Mouse (Mus musculus): ENCODE data around the gene Ucma. TPM values are rescaled to one million over a fixed set of nuclear protein-coding genes. Genes with fewer than 3 reads are reported as not detected.
A peak's percentile ranks its signal among the peaks of the same experiment; 100 is the strongest.

Gene Ucma
- polyA plus RNA-seq, 1 experiment = 3.3 TPM

DNA sequence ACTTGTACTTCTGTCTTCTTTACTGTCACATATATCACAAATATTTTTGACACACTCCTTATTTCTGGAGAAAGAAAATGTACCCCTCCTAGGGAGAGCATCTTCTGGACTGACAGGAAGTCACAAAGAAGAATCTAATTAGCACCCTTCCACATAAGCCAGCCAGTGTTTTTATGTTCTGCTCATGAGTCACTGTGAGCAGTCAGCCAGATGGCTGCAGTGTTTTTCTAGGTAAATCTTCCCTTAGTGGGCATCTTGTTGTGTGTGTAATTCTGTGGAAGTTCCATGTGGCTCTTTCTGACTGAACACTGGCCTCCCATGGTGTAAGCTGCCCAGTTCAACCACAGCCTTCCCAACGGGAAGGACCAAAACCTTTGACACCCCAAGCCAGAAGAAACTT is 43.8 kb downstream of the Ucma start:
- no peak for TF ChIP-seq CTCF (IDR thresholded peaks at IDR 0.05; ENCODE audit: extremely low read depth, insufficient read depth, low read length)
- no peak for TF ChIP-seq POLR2A (IDR thresholded peaks at IDR 0.05; ENCODE audit: extremely low read depth, insufficient read depth, low read length)
- H3K4me3 ChIP-seq (ENCODE audit: insufficient read depth, low read length) = no peak overlapping the region
- no peak overlapping the region for H3K27ac ChIP-seq (ENCODE audit: insufficient read depth, low read length)
- no peaks in the 10 kb centered on the region; the same call in 1 of the 2 replicates for H3K4me1 ChIP-seq (ENCODE audit: control insufficient read depth, insufficient read depth, low read length)

DNA sequence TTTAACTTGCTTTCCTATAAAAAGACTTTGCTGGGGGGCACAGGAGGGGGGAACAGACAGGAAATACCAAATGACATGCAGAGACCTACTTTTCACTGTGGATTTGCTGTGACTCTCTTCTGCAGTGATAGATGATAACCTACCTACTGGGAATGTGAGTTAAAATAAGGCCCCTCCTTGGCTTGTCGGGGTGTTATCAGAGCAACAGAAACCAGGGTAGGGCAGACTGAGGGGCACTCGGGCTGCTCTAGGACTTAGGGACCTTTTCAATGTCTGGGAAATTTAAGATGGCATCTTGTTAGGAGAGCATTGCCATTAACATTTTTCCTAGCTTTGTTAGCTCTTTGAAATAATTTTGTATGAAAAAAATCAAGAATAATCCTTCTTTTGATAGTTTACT is 47.4 kb downstream of the Ucma start:
- Histone ChIP-seq H3K27ac (ENCODE audit: insufficient read depth, low read length) (no peak overlapping the region), H3K4me1 (ENCODE audit: control insufficient read depth, insufficient read depth, low read length) (no peaks in the 10 kb centered on the region; the same call in 1 of the 2 replicates), H3K4me3 (ENCODE audit: insufficient read depth, low read length) (no peak overlapping the region)
- TF ChIP-seq POLR2A (IDR thresholded peaks at IDR 0.05; ENCODE audit: extremely low read depth, insufficient read depth, low read length) (no peak), CTCF (IDR thresholded peaks at IDR 0.05; ENCODE audit: extremely low read depth, insufficient read depth, low read length) (no peak)

DNA sequence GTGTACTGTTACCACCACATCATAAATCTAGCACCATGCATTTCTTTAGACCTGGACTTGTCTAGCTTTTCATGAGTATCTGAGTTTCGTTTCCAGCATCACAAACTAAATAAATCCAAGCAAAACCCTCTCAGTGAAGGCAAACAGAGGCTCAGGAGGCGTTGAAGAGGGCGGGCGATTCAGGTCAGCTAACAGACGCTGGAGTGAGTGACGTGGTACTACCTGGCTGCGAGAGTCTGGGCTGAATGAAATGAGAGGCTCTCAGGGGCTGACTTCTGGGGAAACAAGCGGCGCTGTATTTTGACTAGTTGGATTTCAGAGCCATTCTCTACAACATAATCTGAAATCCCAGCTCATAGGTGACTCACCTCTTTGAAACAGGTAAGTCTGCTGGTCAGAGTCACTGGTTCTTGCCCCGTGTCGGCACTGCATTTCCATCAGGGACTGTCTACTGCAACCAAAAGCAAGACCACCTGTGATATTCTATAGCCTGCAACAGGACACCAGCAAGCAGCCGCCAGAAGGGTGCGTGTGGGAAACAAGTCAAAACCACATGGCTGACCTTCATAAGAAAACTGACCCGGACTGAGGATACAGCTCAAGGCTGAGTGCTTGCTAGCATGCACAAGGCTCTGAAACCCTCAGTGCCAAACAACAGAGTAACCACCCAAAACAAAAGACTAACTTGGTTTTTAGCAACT is 47.9 kb downstream of the Ucma start:
- Histone ChIP-seq H3K4me1 (ENCODE audit: control insufficient read depth, insufficient read depth, low read length) (no peaks in the 10 kb centered on the region; the same call in 1 of the 2 replicates), H3K27ac (ENCODE audit: insufficient read depth, low read length) (no peak overlapping the region), H3K4me3 (ENCODE audit: insufficient read depth, low read length) (no peak overlapping the region)
- TF ChIP-seq POLR2A (IDR thresholded peaks at IDR 0.05; ENCODE audit: extremely low read depth, insufficient read depth, low read length) (no peak), CTCF (IDR thresholded peaks at IDR 0.05; ENCODE audit: extremely low read depth, insufficient read depth, low read length) (no peak)

DNA sequence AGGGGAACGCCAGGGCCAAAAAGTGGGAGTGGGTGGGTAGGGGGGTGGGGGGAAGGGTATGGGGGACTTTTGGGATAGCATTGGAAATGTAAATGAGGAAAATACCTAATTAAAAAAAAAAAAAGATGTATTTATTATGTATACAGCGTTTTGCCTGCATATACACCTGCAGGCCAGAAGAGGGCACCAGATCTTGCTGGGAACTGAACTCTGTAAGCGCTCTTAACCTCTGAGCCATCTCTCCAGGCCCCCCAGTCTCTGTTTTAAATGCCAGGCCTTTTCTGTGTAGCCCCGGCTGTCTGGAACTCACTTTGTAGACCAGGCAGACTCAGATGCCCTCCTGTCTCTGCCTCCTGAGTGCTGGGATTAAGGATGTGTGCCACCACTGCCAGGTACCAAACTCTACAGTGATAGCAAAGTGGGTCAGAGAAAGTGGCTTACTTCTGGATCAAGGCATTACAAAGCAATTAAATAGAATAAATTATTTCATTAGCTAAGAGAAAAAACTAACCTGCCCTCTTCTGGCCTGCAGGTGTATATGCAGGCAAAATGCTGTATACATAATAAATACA is 49.3 kb downstream of the Ucma start:
- H3K4me1 ChIP-seq (ENCODE audit: control insufficient read depth, insufficient read depth, low read length) = no peaks in the 10 kb centered on the region; the same call in 1 of the 2 replicates
- TF ChIP-seq POLR2A (IDR thresholded peaks at IDR 0.05; ENCODE audit: extremely low read depth, insufficient read depth, low read length) = no peak
- 0 out of 2 replicates have a peak, but pooled peaks have one; percentile 1 for TF ChIP-seq CTCF (IDR thresholded peaks at IDR 0.05; ENCODE audit: extremely low read depth, insufficient read depth, low read length)
- no peak overlapping the region for H3K4me3 ChIP-seq (ENCODE audit: insufficient read depth, low read length)
- H3K27ac ChIP-seq (ENCODE audit: insufficient read depth, low read length) = no peak overlapping the region

DNA sequence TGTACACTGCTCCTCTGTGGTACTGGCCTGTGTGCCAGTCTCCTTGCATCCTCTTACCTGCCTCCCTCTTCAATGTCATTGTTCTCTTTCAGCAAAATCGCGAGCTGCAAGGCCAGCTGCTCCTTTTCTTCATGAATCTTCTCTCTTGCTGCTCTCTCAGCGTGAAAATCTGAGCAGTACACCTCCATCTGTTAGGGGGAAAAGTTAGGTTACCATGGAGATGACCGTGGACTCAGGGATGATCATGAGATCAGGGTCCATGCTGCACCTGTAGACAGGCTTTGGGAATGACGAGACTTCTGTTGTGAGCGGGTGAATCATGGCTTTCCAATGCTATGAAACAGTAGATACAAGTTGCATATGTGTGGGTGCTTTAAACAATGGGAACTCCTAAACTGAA is 51.1 kb downstream of the Ucma start:
- H3K4me1 ChIP-seq (ENCODE audit: control insufficient read depth, insufficient read depth, low read length) = no peaks in the 10 kb centered on the region
- TF ChIP-seq POLR2A (IDR thresholded peaks at IDR 0.05; ENCODE audit: extremely low read depth, insufficient read depth, low read length) (no peak), CTCF (IDR thresholded peaks at IDR 0.05; ENCODE audit: extremely low read depth, insufficient read depth, low read length) (no peak)
- no peak overlapping the region for H3K4me3 ChIP-seq (ENCODE audit: insufficient read depth, low read length)
- H3K27ac ChIP-seq (ENCODE audit: insufficient read depth, low read length) = no peak overlapping the region

DNA sequence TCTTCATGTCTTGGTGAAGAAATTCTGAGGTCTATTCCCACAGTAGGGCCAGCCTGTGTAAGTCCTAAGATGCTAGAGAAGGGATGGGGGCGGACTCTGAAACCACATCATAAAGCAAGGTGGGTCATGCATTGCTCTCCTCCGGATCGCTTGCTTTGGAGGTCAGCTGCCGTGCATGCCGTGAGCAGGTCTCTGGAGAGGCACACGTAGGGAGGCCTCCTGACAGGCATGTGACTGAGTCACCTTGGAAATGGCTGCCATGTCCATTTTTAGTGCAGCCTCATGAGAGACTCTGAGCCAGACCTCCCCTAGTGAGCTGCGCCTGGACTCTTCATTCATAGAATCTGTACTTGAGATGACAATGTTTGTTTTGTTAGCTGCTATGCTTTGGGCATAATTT is 52.1 kb downstream of the Ucma start:
- Histone ChIP-seq H3K4me3 (ENCODE audit: insufficient read depth, low read length) (no peak overlapping the region), H3K27ac (ENCODE audit: insufficient read depth, low read length) (no peak overlapping the region), H3K4me1 (ENCODE audit: control insufficient read depth, insufficient read depth, low read length) (no peaks in the 10 kb centered on the region)
- TF ChIP-seq POLR2A (IDR thresholded peaks at IDR 0.05; ENCODE audit: extremely low read depth, insufficient read depth, low read length) (no peak), CTCF (IDR thresholded peaks at IDR 0.05; ENCODE audit: extremely low read depth, insufficient read depth, low read length) (no peak)

DNA sequence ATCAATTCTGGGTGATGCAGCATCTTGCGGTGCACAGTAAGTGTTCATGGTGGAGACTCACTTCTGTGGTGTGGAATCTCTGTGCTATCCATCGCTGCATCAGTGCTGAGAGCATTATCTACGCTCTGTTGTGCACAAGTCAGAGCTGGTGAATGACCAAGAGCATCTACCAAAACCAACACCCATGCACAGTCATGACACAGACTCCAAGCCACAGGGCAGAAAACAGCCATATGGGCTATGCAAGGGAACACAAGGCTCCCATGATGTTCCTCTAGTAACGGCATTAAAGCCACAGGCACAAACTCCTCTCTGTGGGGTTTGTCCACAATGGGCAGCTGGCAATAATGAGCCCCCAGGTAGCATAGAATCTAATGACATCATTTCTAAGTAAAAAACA is 53.9 kb downstream of the Ucma start:
- Histone ChIP-seq H3K4me1 (ENCODE audit: control insufficient read depth, insufficient read depth, low read length) (peaks cover 2% of the 10 kb centered on the region; the same call in 1 of the 2 replicates), H3K4me3 (ENCODE audit: insufficient read depth, low read length) (no peak overlapping the region), H3K27ac (ENCODE audit: insufficient read depth, low read length) (no peak overlapping the region)
- TF ChIP-seq POLR2A (IDR thresholded peaks at IDR 0.05; ENCODE audit: extremely low read depth, insufficient read depth, low read length) = no peak
- no peak for TF ChIP-seq CTCF (IDR thresholded peaks at IDR 0.05; ENCODE audit: extremely low read depth, insufficient read depth, low read length)

DNA sequence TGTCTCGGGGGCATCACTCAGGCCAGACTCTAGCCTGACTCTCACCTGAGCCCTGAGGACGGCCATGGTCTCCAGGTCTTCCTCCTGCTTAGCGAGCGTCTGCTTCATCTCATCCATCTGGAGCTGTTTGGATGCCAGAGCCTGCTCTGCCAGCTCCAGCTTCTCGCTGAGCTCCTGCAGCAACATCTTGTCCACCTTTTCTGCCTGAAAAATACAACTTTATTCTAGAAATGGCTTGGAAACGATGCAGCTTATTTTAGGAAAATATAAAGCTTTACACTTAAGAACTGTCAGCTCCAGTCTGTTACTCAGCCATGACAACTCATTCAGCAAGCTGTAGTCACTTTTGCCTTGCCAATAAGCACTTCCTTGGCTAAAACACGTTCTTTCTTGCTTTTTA is 55.3 kb downstream of the Ucma start:
- no peak for TF ChIP-seq CTCF (IDR thresholded peaks at IDR 0.05; ENCODE audit: extremely low read depth, insufficient read depth, low read length)
- TF ChIP-seq POLR2A (IDR thresholded peaks at IDR 0.05; ENCODE audit: extremely low read depth, insufficient read depth, low read length) = no peak
- Histone ChIP-seq H3K27ac (ENCODE audit: insufficient read depth, low read length) (no peak overlapping the region), H3K4me3 (ENCODE audit: insufficient read depth, low read length) (no peak overlapping the region), H3K4me1 (ENCODE audit: control insufficient read depth, insufficient read depth, low read length) (peaks cover 2% of the 10 kb centered on the region; the same call in 1 of the 2 replicates)

DNA sequence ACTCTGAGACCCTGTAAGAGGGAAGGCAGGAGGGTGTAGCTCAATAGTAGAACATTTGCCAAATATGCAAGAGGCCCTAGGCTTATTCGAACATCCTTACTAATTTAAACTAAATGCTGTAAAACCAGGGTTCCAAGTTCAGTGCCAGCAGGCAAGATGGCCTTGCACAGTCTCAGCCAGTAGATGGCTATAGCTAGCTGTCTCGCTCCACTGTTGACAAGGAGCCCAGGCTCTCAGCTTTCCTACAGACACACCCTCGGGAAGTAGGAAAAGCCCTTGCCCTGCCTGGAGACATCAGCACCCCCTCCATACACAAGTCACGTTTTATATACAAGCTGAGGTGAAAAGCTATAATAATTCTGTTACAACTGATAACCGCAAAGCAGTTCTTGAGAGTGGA is 56.7 kb downstream of the Ucma start:
- Histone ChIP-seq H3K27ac (ENCODE audit: insufficient read depth, low read length) (no peak overlapping the region), H3K4me3 (ENCODE audit: insufficient read depth, low read length) (no peak overlapping the region), H3K4me1 (ENCODE audit: control insufficient read depth, insufficient read depth, low read length) (peaks cover 3% of the 10 kb centered on the region; the same call in 1 of the 2 replicates)
- TF ChIP-seq POLR2A (IDR thresholded peaks at IDR 0.05; ENCODE audit: extremely low read depth, insufficient read depth, low read length) (no peak), CTCF (IDR thresholded peaks at IDR 0.05; ENCODE audit: extremely low read depth, insufficient read depth, low read length) (no peak)

Measured in cortical plate, adult 2 months (tissue).